Mouse (Mus musculus): ENCODE results near the gene Odr4. TPM values are rescaled to one million over a fixed set of nuclear protein-coding genes. Genes with fewer than 3 reads are reported as not detected.
A peak's percentile ranks its signal among the peaks of the same experiment; 100 is the strongest.

The Odr4 gene
- total and polyA plus RNA-seq, 2 experiments: 4.7 to 52.8 TPM

DNA sequence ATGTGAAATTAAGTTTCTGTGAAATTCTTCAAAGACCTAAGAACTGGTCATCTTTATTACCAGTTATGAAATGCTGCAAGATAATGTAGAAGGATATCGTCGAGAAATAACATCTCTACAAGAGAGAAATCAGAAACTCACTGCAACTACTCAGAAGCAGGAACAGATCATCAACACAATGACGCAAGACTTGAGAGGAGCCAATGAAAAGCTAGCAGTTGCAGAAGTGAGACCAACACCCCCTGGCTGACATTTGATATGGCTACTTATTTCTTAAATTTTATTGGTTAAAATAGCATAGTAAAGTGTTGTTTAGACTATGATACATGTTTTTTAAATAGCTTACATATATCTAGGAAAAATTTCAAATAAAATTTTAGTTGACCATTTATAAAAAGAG is 23.1 kb upstream of the Odr4 start:
- TF ChIP-seq CTCF (IDR thresholded peaks at IDR 0.05; ENCODE audit: low read depth, low read length): no peak
- no peak for TF ChIP-seq POLR2A (IDR thresholded peaks at IDR 0.05; ENCODE audit: extremely low read depth, insufficient read depth, low read length)
- Histone ChIP-seq H3K4me1 (ENCODE audit: control insufficient read depth, insufficient read depth, low read length) (no peaks in the 10 kb centered on the region), H3K27me3 (ENCODE audit: control insufficient read depth, insufficient read depth, low read length) (no peaks in the 10 kb centered on the region), H3K9ac (ENCODE audit: low read depth, low read length) (no peak overlapping the region), H3K36me3 (ENCODE audit: control insufficient read depth, insufficient read depth, low read length) (peaks cover 71% of the 10 kb centered on the region), H3K27ac (replicated peaks; ENCODE audit: insufficient read depth, low read depth, low read length) (no peak overlapping the region), H3K4me3 (ENCODE audit: insufficient read depth, low read depth, low read length) (no peak overlapping the region), H3K79me2 (ENCODE audit: control insufficient read depth, insufficient read depth, low read length) (no peaks in the 10 kb centered on the region; the same call in 1 of the 2 replicates)
- WGBS: 86% methylated on average over 3 of the region's 3 CpGs
- DNase-seq (ENCODE audit: extremely low read depth, low read depth, low spot score): no peak

DNA sequence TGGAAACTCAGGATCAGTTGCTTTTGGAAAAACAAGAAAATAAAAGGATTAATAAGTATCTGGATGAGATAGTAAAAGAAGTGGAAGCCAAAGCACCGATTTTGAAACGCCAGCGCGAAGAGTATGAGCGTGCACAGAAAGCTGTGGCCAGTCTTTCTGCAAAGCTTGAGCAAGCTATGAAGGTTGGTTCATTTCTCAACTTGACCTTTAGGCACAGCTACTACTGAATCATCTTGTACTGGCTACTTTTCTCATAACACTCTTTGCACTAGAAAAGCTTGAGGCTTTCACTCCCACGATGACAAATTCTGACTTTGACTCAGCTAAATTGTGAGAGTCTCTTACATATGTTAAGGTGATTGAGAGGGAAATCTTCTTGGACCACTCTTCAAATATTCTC is 17.1 kb upstream of the Odr4 start:
- no peaks in the 10 kb centered on the region for H3K27me3 ChIP-seq (ENCODE audit: control insufficient read depth, insufficient read depth, low read length)
- DNase-seq (ENCODE audit: extremely low read depth, low read depth, low spot score): peak; percentile 60
- no peak overlapping the region for H3K9ac ChIP-seq (ENCODE audit: low read depth, low read length)
- H3K4me1 ChIP-seq (ENCODE audit: control insufficient read depth, insufficient read depth, low read length): peaks cover under 1% of the 10 kb centered on the region; the same call in 1 of the 2 replicates
- no peak overlapping the region for H3K27ac ChIP-seq (replicated peaks; ENCODE audit: insufficient read depth, low read depth, low read length)
- no peak overlapping the region for H3K4me3 ChIP-seq (ENCODE audit: insufficient read depth, low read depth, low read length)
- 68% methylated on average over 6 of the region's 6 CpGs for WGBS
- TF ChIP-seq CTCF (IDR thresholded peaks at IDR 0.05; ENCODE audit: low read depth, low read length): no peak
- TF ChIP-seq POLR2A (IDR thresholded peaks at IDR 0.05; ENCODE audit: extremely low read depth, insufficient read depth, low read length): no peak
- peaks cover 68% of the 10 kb centered on the region for H3K36me3 ChIP-seq (ENCODE audit: control insufficient read depth, insufficient read depth, low read length)
- H3K79me2 ChIP-seq (ENCODE audit: control insufficient read depth, insufficient read depth, low read length): no peaks in the 10 kb centered on the region; the same call in 1 of the 2 replicates

- Histone ChIP-seq H3K27ac (replicated peaks; ENCODE audit: insufficient read depth, low read depth, low read length) (no peak overlapping the region), H3K27me3 (ENCODE audit: control insufficient read depth, insufficient read depth, low read length) (no peaks in the 10 kb centered on the region), H3K4me1 (ENCODE audit: control insufficient read depth, insufficient read depth, low read length) (peaks cover 7% of the 10 kb centered on the region; the same call in 1 of the 2 replicates), H3K79me2 (ENCODE audit: control insufficient read depth, insufficient read depth, low read length) (no peaks in the 10 kb centered on the region; the same call in 1 of the 2 replicates), H3K36me3 (ENCODE audit: control insufficient read depth, insufficient read depth, low read length) (peaks cover 52% of the 10 kb centered on the region), H3K4me3 (ENCODE audit: insufficient read depth, low read depth, low read length) (no peak overlapping the region), H3K9ac (ENCODE audit: low read depth, low read length) (no peak overlapping the region)
- DNase-seq (ENCODE audit: extremely low read depth, low read depth, low spot score): no peak
- WGBS: 86% methylated on average over 9 of the region's 9 CpGs
- no peak for TF ChIP-seq CTCF (IDR thresholded peaks at IDR 0.05; ENCODE audit: low read depth, low read length)
Measured at GRCm38 (mm10) chr1:150407285-150407684, 14.4 kb upstream of the Odr4 start.

DNA sequence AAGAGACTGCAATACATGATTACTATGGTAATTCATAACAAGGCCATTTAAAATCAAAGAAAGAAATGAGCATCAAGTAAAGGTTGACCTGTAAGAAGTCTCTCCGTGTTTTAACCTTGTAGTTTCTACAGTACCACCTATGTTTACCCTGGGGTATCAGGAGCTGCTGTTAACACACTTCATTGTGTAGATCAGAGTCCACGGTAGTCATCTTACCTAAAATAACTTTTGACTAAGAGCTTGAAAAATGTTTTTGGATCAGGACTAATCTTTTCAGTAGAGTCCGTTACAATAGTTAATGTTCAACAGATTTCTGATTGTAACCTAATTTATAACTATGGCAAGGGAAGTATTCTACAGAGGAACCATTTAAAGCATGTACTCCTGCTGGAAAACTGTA is 11.7 kb upstream of the Odr4 start:
- Histone ChIP-seq H3K79me2 (ENCODE audit: control insufficient read depth, insufficient read depth, low read length) (no peaks in the 10 kb centered on the region; the same call in 1 of the 2 replicates), H3K27ac (replicated peaks; ENCODE audit: insufficient read depth, low read depth, low read length) (no peak overlapping the region), H3K36me3 (ENCODE audit: control insufficient read depth, insufficient read depth, low read length) (peaks cover 44% of the 10 kb centered on the region), H3K4me3 (ENCODE audit: insufficient read depth, low read depth, low read length) (no peak overlapping the region), H3K4me1 (ENCODE audit: control insufficient read depth, insufficient read depth, low read length) (peaks cover 7% of the 10 kb centered on the region; the same call in 1 of the 2 replicates), H3K9ac (ENCODE audit: low read depth, low read length) (no peak overlapping the region), H3K27me3 (ENCODE audit: control insufficient read depth, insufficient read depth, low read length) (no peaks in the 10 kb centered on the region)
- 20% methylated on average over 3 of the region's 3 CpGs for WGBS
- DNase-seq (ENCODE audit: extremely low read depth, low read depth, low spot score): peak; percentile 88
- TF ChIP-seq CTCF (IDR thresholded peaks at IDR 0.05; ENCODE audit: low read depth, low read length): no peak
- TF ChIP-seq POLR2A (IDR thresholded peaks at IDR 0.05; ENCODE audit: extremely low read depth, insufficient read depth, low read length): no peak

DNA sequence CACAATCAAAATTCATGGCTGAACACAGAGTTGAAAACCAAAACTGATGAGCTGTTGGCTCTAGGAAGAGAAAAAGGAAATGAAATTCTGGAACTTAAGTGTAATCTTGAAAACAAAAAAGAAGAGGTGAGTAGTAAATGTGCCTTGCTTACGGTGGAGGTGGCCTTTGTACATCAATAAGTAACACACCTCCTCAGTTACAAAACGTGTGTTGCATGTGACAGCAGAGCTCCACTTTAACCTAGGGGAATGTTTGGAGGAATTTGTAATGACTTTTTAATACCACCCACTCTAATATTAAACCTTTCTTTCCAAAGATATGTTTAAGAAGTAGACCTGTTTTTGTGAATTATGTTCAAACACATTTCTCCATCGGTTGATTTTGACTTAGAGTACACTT is 11.0 kb upstream of the Odr4 start:
- WGBS: 18% methylated on average over 3 of the region's 3 CpGs
- H3K27me3 ChIP-seq (ENCODE audit: control insufficient read depth, insufficient read depth, low read length): no peaks in the 10 kb centered on the region
- no peak overlapping the region for H3K9ac ChIP-seq (ENCODE audit: low read depth, low read length)
- no peak overlapping the region for H3K27ac ChIP-seq (replicated peaks; ENCODE audit: insufficient read depth, low read depth, low read length)
- no peaks in the 10 kb centered on the region; the same call in 1 of the 2 replicates for H3K79me2 ChIP-seq (ENCODE audit: control insufficient read depth, insufficient read depth, low read length)
- H3K4me3 ChIP-seq (ENCODE audit: insufficient read depth, low read depth, low read length): no peak overlapping the region
- peaks cover 43% of the 10 kb centered on the region for H3K36me3 ChIP-seq (ENCODE audit: control insufficient read depth, insufficient read depth, low read length)
- TF ChIP-seq CTCF (IDR thresholded peaks at IDR 0.05; ENCODE audit: low read depth, low read length) (no peak), POLR2A (IDR thresholded peaks at IDR 0.05; ENCODE audit: extremely low read depth, insufficient read depth, low read length) (no peak)
- peaks cover 7% of the 10 kb centered on the region; the same call in 1 of the 2 replicates for H3K4me1 ChIP-seq (ENCODE audit: control insufficient read depth, insufficient read depth, low read length)
- peak; percentile 76 for DNase-seq (ENCODE audit: extremely low read depth, low read depth, low spot score)

DNA sequence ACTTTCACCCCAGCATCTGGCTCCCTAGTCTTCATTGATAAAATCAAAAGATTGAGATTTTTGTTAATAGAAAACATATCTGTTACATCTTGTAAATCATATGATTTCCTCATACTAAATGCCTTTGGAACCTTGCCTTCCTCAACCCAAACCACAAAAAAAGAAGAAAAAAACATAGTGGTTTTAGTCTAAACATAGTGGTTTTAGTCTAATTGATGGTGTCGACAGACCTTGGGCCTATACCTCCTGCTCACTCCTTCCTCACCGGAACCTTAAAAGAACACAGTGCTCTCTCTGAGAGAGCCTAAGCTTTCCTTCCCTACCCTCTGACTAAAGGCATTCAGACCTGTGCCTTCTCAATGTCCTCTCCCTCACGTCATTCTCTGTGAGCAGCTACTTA is 3.1 kb upstream of the Odr4 start:
- Histone ChIP-seq H3K79me2 (ENCODE audit: control insufficient read depth, insufficient read depth, low read length) (no peaks in the 10 kb centered on the region; the same call in 1 of the 2 replicates), H3K27me3 (ENCODE audit: control insufficient read depth, insufficient read depth, low read length) (no peaks in the 10 kb centered on the region), H3K9ac (ENCODE audit: low read depth, low read length) (no peak overlapping the region), H3K27ac (replicated peaks; ENCODE audit: insufficient read depth, low read depth, low read length) (no peak overlapping the region), H3K36me3 (ENCODE audit: control insufficient read depth, insufficient read depth, low read length) (peaks cover 30% of the 10 kb centered on the region), H3K4me3 (ENCODE audit: insufficient read depth, low read depth, low read length) (no peak overlapping the region), H3K4me1 (ENCODE audit: control insufficient read depth, insufficient read depth, low read length) (peaks cover 3% of the 10 kb centered on the region)
- WGBS: 91% methylated on average over 3 of the region's 3 CpGs
- TF ChIP-seq CTCF (IDR thresholded peaks at IDR 0.05; ENCODE audit: low read depth, low read length): no peak
- TF ChIP-seq POLR2A (IDR thresholded peaks at IDR 0.05; ENCODE audit: extremely low read depth, insufficient read depth, low read length): no peak
- DNase-seq (ENCODE audit: extremely low read depth, low read depth, low spot score): no peak
